Mouse (Mus musculus) limb, embryonic 14.5 days (tissue): ENCODE measurements at regions not wholly inside any gene's neighbourhood (a gene's known extent, or its start where the extent isn't known, plus 50 kb on each side); places are given as distances from the start of the nearest gene placed in this dataset.

ENCODE experiments used
- ATAC-seq: fragments of 200-750 bp; cut with Nextera tagmentation; 2 replicates; pipeline ENCODE4 v1.8.0; 2017; ENCODE audit warnings: low read depth, moderate number of reproducible peaks, moderate TSS enrichment; ENCODE audit not compliant: low FRiP score
- DNase-seq: peaks from one replicate; pipeline ENCODE4 v3.0.0-alpha.2; 2015; ENCODE audit warnings: low spot score
- H3K27ac ChIP-seq: fragments of 300-500 bp; sonication (generic); replicated peaks from 2 replicates; pipeline ENCODE4 v1.5.1; 2014; ENCODE audit warnings: low read depth, mild to moderate bottlenecking, low read length, moderate library complexity, mixed read lengths
- H3K27me3 ChIP-seq: fragments of 300-500 bp; sonication (generic); 2 replicates; pipeline ENCODE4 v1.6.1; 2014; ENCODE audit warnings: low read length, mixed read lengths; ENCODE audit not compliant: control insufficient read depth, insufficient read depth
- H3K36me3 ChIP-seq: fragments of 300-500 bp; sonication (generic); 2 replicates; pipeline ENCODE4 v1.6.1; 2014; ENCODE audit warnings: mild to moderate bottlenecking, low read length, moderate library complexity, mixed read lengths; ENCODE audit not compliant: control insufficient read depth, insufficient read depth
- H3K4me1 ChIP-seq: fragments of 300-500 bp; sonication (generic); 2 replicates; pipeline ENCODE4 v1.6.1; 2014; ENCODE audit warnings: antibody characterized with exemption, low read length, mixed read lengths; ENCODE audit not compliant: control insufficient read depth, insufficient read depth
- H3K4me2 ChIP-seq: fragments of 300-500 bp; sonication (generic); replicated peaks from 2 replicates; pipeline ENCODE4 v1.6.1; 2014; ENCODE audit warnings: low read depth, mild to moderate bottlenecking, low read length, moderate library complexity; ENCODE audit not compliant: severe bottlenecking
- H3K4me3 ChIP-seq: fragments of 300-500 bp; sonication (generic); replicated peaks from 2 replicates; pipeline ENCODE4 v1.5.1; 2014; ENCODE audit warnings: low read length
- H3K9ac ChIP-seq: fragments of 300-500 bp; sonication (generic); 2 replicates; pipeline ENCODE4 v1.6.1; 2014; ENCODE audit warnings: mild to moderate bottlenecking, low read depth, low read length, moderate library complexity; ENCODE audit not compliant: severe bottlenecking
- H3K9me3 ChIP-seq: fragments of 300-500 bp; sonication (generic); 2 replicates; pipeline ENCODE4 v1.6.1; 2016; ENCODE audit warnings: low read length; ENCODE audit not compliant: control insufficient read depth
- POLR2A ChIP-seq: fragments of 200-500 bp; IDR thresholded peaks from 2 replicates; pipeline ENCODE4 v1.8.0; 2012; ENCODE audit warnings: inconsistent platforms, mild to moderate bottlenecking, moderate library complexity, borderline replicate concordance; ENCODE audit not compliant: insufficient read depth, insufficient read length; ENCODE audit errors: extremely low read depth
- WGBS: fragments of 180-500 bp; shearing (Covaris S2); extraction: QIAGEN DNeasy Blood & Tissue Kit; methylation state at CpG from one replicate; pipeline ENCODE4 v1.1.7; 2014; 5-methylcytosine and 5-hydroxymethylcytosine counted together

- Histone ChIP-seq H3K4me3 (no peak overlapping the region), H3K4me2 (no peak overlapping the region), H3K36me3 (no peaks in the 10 kb centered on the region), H3K27me3 (no peaks in the 10 kb centered on the region), H3K4me1 (0 out of 2 replicates have a peak, but pooled peaks cover 2% of the 10 kb centered on the region), H3K9me3 (no peaks in the 10 kb centered on the region), H3K27ac (no peak overlapping the region), H3K9ac (no peak overlapping the region)
- WGBS = 69% methylated on average over 5 of the region's 5 CpGs
- DNase-seq = no peak
- no peak for TF ChIP-seq POLR2A
- no peak for ATAC-seq
These were observed 125.0 kb downstream of the Irx5 start for GRCm38 (mm10) chr8:92482393-92482792.

GRCm38 (mm10) chr8:92483055-92483765 lies 125.8 kb downstream of the Irx5 start:
- ATAC-seq = no peak
- Histone ChIP-seq H3K36me3 (no peaks in the 10 kb centered on the region), H3K4me2 (no peak overlapping the region), H3K9ac (no peak overlapping the region), H3K27ac (no peak overlapping the region), H3K4me1 (0 out of 2 replicates have a peak, but pooled peaks cover 2% of the 10 kb centered on the region), H3K9me3 (no peaks in the 10 kb centered on the region), H3K27me3 (no peaks in the 10 kb centered on the region), H3K4me3 (no peak overlapping the region)
- no peak for DNase-seq
- 44% methylated on average over 8 of the region's 8 CpGs for WGBS
- no peak for TF ChIP-seq POLR2A

- no peak for TF ChIP-seq POLR2A
- H3K36me3 ChIP-seq = no peaks in the 10 kb centered on the region
- H3K4me3 ChIP-seq = no peak overlapping the region
- H3K27ac ChIP-seq = no peak overlapping the region
- no peak overlapping the region for H3K9ac ChIP-seq
- H3K9me3 ChIP-seq = no peaks in the 10 kb centered on the region
- H3K27me3 ChIP-seq = no peaks in the 10 kb centered on the region
- no peak for DNase-seq
- ATAC-seq = no peak
- H3K4me1 ChIP-seq = 0 out of 2 replicates have a peak, but pooled peaks cover 7% of the 10 kb centered on the region
- 70% methylated on average over 8 of the region's 8 CpGs for WGBS
- no peak overlapping the region for H3K4me2 ChIP-seq
These were observed 131.2 kb downstream of the Irx5 start for GRCm38 (mm10) chr8:92488526-92489159.

- no peak for TF ChIP-seq POLR2A
- H3K36me3 ChIP-seq = no peaks in the 10 kb centered on the region
- H3K4me3 ChIP-seq = no peak overlapping the region
- H3K27me3 ChIP-seq = no peaks in the 10 kb centered on the region
- ATAC-seq = no peak
- no peak overlapping the region for H3K4me2 ChIP-seq
- no peak overlapping the region for H3K27ac ChIP-seq
- WGBS = 63% methylated on average over 5 of the region's 5 CpGs
- H3K9ac ChIP-seq = no peak overlapping the region
- H3K4me1 ChIP-seq = 0 out of 2 replicates have a peak, but pooled peaks cover 5% of the 10 kb centered on the region
- DNase-seq = no peak
- H3K9me3 ChIP-seq = no peaks in the 10 kb centered on the region
These were observed 134.1 kb downstream of the Irx5 start for GRCm38 (mm10) chr8:92491533-92491932.

- Histone ChIP-seq H3K36me3 (no peaks in the 10 kb centered on the region), H3K9ac (no peak overlapping the region; the same call in 1 of the 2 replicates), H3K4me2 (no peak overlapping the region), H3K9me3 (no peaks in the 10 kb centered on the region), H3K27ac (no peak overlapping the region), H3K27me3 (no peaks in the 10 kb centered on the region), H3K4me3 (no peak overlapping the region), H3K4me1 (0 out of 2 replicates have a peak, but pooled peaks cover 5% of the 10 kb centered on the region)
- ATAC-seq = peak; percentile 50; the same call in 1 of the 2 replicates
- 45% methylated on average over 4 of the region's 4 CpGs for WGBS
- no peak for TF ChIP-seq POLR2A
- DNase-seq = peak; percentile 55
These were observed 136.0 kb downstream of the Irx5 start for GRCm38 (mm10) chr8:92493403-92493802.
